Mouse (Mus musculus) spleen, postnatal 0 days (tissue): ENCODE results near the gene Gm36864. TPM values are rescaled to one million over a fixed set of nuclear protein-coding genes. Genes with fewer than 3 reads are reported as not detected.

Experiments
- polyA plus RNA-seq: library from polyadenylated mRNA; unstranded; fragments of >200 nt; fragmentation: Nextera tagmentation; extraction: Ambion mirVana; gene quantifications from 2 replicates; pipeline ENCODE4 v1.2.1, GENCODE M21; 2015

Gene Gm36864
- not detected in 2 replicates for polyA plus RNA-seq

DNA sequence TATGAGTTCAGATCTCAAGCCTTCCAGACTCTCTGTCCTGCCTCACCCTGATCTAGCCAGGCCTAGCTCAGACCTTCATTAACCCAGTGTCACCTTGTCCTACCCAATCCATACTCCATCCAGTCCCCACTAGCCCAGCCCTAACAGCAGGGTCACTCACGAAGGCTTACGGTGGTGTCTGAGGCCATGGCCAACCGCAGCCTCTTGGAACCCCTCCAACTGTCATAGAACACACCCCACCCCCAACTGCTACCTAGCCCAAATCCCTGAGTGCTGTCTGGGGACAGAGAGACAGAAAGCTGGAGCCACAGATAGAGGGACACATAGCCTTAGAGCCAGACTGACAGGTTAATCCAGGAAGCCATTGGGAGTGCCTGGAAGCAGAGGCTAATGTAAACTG is at the start of gene Gm36864:
TSS of gene Gm36864 (plus strand) at position 269 of the 400 bp plus-strand sequence.

DNA sequence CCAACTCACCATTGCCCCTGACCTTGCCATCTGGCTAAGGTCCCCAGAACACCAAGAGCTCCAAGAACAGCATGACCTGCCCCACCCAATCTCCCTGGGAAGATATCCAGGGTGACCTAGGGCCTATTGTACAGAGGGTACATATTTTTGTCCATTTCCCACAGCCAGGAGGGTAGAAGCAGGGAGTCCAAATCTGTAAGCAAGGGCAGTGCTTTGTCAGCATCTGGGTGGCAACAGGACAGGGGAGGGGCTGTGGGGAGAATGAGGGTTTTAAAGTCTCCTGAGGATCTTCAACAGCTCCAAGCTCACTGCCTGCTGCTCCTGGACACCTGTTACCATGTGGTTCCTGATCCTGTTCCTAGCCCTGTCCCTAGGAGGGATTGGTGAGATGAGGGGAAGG is 48.0 kb upstream of the Gm36864 start, which contains the start of gene Klk1b24:
TSS of gene Klk1b24 (plus strand) at position 301 of the 400 bp plus-strand sequence.

DNA sequence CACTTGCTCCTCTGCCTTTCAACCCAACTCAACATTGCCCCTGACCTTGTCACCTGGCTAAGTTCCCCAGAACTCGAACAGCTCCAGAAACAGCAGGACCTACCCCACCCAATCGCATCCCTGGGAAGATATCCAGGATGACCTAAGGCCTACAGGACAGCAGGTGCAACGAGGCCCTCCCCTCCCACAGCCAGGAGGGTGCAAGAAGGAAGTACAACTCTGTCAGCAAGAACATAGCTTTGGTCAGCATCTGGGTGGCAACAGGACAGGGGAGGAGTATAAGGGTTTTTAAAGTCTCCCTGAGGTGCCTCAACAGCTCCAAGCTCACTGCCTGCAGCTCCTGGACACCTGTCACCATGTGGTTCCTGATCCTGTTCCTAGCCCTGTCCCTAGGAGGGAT is 38.1 kb upstream of the Gm36864 start, which contains the start of gene Klk1b3:
TSS of gene Klk1b3 (plus strand) at position 301 of the 400 bp plus-strand sequence.

DNA sequence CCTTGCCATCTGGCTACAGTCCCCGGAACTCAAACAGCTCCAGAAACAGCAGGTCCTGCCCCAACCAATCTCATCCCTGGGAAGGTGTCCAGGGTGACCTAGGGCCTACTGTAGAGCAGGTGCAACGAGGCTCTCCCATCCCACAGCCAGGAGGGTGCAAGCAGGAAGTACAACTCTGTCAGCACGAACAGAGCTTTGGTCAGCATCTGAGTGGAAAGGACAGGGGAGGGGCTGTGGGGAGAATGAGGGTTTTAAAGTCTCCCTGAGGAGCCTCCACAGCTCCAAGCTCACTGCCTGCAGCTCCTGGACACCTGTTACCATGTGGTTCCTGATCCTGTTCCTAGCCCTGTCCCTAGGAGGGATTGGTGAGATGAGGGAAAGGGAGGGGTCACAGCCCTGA is 28.8 kb upstream of the Gm36864 start, which contains the start of gene Klk1b4:
TSS of gene Klk1b4 (plus strand) at position 301 of the 400 bp plus-strand sequence.

DNA sequence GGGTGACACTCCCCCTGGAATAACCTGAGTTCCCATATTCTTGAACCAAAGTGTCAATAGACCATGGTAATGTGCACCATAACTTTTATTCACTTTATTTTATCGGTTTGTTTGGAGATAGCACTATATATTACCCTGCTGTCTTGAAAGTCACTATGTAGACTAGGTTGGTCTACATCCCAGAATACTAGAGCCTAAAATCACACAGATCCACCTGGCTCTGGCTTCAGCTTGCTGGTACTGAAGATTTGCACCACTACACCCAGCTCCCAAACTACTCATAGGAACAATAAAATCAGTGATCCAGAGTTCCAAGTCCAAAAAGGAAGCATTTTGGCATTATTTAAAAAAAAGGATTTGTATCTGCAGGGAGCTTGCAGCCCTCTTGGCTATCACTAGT is 20.3 kb upstream of the Gm36864 start, which contains the start of gene Klk1b5:
TSS of gene Klk1b5 (plus strand) at position 301 of the 400 bp plus-strand sequence.

DNA sequence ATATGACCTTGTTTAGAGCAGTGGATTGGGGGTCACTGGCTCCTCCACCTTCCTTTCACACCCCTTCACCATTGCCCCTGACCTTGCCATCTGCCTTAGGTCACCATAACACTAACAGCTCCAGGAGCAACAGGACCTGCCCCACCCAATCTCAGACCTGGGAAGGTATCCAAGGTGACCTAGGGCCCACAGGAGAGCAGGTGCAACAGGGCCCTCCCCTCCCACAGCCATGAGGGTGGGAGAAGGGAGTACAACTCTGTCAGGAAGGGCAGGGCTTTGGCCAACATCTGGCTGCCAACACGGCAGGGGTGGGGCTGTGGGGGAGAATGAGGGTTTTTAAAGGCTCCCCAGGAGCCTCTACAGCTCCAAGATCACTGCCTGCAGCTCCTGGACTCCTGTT is 10.9 kb upstream of the Gm36864 start, which contains the start of gene Klk1:
TSS of gene Klk1 (plus strand) at position 285 of the 400 bp plus-strand sequence.

DNA sequence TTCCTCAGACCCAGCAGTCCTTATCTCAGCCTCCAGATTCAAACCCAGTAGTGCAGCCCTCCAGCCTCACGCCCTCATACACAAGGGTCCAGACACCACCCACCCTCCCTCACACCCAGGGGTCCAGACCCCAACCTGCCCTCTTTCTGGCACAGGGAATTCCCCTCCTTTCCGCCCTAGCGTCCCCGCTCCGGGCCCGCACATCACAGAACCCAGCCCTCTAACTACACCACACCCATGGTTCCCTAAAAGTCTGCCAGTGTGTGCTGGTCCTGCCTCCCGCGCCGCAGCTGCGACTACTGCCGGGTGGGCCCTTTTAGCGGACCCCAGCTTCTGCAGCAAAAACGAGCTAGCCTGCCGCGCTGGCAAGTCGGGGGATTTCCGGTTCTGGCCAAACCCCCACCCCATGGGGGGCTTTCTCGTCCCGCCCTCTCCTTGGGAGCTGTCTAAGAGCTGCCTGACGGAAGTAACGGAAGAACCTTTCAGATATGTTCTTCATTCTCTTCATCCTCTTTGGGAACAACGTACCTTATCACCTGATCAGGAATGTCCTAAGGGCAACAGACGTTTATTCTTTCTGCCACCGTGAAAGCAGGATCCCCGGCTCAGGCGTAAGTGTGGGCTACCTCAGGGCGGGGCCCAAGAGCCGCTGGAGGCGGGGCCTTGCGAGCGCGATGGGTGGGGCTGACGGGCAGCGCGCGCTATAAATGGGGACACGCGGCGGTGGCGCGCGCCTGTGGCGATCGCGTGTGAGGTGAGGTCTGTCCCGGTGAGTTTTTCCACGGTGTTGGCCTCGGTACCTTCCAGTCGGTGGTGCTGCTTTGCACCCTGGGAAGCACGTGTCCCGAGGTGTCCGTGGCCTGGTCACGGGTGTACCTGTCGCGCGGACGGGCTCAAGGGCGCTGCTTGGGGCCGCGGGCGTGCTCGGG is 10.3 kb downstream of the Gm36864 start, which contains the start of the genes 1700028J19Rik and 2410002F23Rik:
TSS of gene 1700028J19Rik (minus strand) at position 641 of the 929 bp plus-strand sequence.
TSS of gene 2410002F23Rik (plus strand) at position 668 of the 929 bp plus-strand sequence.

DNA sequence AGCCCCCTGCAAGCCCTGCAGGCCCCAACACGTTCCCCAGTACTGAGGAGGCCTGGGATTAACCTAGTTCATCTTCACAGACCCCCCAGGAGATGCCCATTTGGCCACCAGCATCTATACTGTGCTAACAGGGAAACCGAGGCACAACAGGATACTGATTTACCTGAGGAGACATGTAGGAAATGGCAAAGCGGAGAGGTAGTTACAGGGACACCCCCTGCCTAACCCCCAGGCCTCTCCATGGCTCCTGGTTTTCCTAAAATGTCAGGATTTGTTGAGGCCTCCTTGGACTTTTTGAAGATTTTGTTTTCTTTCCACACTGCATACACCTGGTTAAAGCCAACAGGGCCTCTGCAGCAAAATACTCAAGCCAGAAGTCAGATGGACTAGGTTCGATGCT is 21.3 kb downstream of the Gm36864 start, which contains the start of gene Acp4:
TSS of gene Acp4 (minus strand) at position 101 of the 400 bp plus-strand sequence.

DNA sequence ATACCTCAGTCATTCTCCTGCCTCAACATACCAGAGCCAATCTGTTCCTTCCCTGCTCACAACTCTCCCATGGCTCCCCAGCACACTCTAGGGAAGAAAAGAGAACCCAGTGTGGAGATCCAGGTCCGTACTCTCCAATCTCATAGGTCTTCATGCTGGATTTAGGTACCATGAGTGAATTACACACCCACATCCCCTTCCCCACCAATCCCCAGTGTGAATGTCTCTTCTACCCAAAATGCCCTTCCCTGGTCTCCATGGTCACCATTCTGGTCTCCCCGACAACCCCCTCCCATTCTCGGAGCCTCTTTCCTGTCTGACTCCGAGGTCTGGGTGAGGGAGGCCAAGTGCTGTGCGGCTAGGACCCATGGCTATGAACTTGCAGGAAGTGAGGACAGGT is 25.2 kb downstream of the Gm36864 start, which contains the start of gene Gm15517:
TSS of gene Gm15517 (plus strand) at position 301 of the 400 bp plus-strand sequence.

Other genes with a start within 250 kb of the Gm36864 start
- not detected in 2 replicates for gene Klk1b11, start 240.3 kb upstream of the Gm36864 start, polyA plus RNA-seq
- not detected in 2 replicates for gene Klk1b26, start 224.0 kb upstream of the Gm36864 start, polyA plus RNA-seq
- not detected in 2 replicates for gene Klk1b27, start 183.9 kb upstream of the Gm36864 start, polyA plus RNA-seq
- gene Klk1b21, start 133.8 kb upstream of the Gm36864 start, polyA plus RNA-seq: not detected in 2 replicates
- gene Klk1b22, start 123.5 kb upstream of the Gm36864 start, polyA plus RNA-seq: not detected in 2 replicates
- not detected in 2 replicates for gene Klk1b16, start 99.4 kb upstream of the Gm36864 start, polyA plus RNA-seq
- gene Klk1b24, start 47.9 kb upstream of the Gm36864 start, polyA plus RNA-seq: not detected in 2 replicates
- not detected in 2 replicates for gene Klk1b3, start 38.0 kb upstream of the Gm36864 start, polyA plus RNA-seq
- not detected in 2 replicates for gene Klk1b4, start 28.7 kb upstream of the Gm36864 start, polyA plus RNA-seq
- not detected in 2 replicates for gene Klk1b5, start 20.2 kb upstream of the Gm36864 start, polyA plus RNA-seq
- gene Klk1, start 10.8 kb upstream of the Gm36864 start, polyA plus RNA-seq: 3.1 and 6.4 TPM in 2 replicates
- gene 1700028J19Rik, start 10.5 kb downstream of the Gm36864 start, polyA plus RNA-seq: 0.97 and 1.3 TPM in 2 replicates
- 47.8 and 54.6 TPM in 2 replicates for gene 2410002F23Rik, start 10.5 kb downstream of the Gm36864 start, polyA plus RNA-seq
- not detected in 2 replicates for gene Acp4, start 21.2 kb downstream of the Gm36864 start, polyA plus RNA-seq
- not detected in 2 replicates for gene Gm15517, start 25.3 kb downstream of the Gm36864 start, polyA plus RNA-seq
- 2.0 and 3.4 TPM in 2 replicates for gene Clec11a, start 70.7 kb downstream of the Gm36864 start, polyA plus RNA-seq
- 0.16 and 0.18 TPM in 2 replicates for gene Shank1, start 74.1 kb downstream of the Gm36864 start, polyA plus RNA-seq
- gene Syt3, start 147.9 kb downstream of the Gm36864 start, polyA plus RNA-seq: 0.12 and 0.17 TPM in 2 replicates
- 0.18 and 0.63 TPM in 2 replicates for gene 1700008O03Rik, start 149.6 kb downstream of the Gm36864 start, polyA plus RNA-seq
- 0.06 and 0.17 TPM in 2 replicates for gene Lrrc4b, start 192.8 kb downstream of the Gm36864 start, polyA plus RNA-seq
- not detected in 2 replicates for gene Aspdh, start 229.2 kb downstream of the Gm36864 start, polyA plus RNA-seq
- gene Josd2, start 231.8 kb downstream of the Gm36864 start, polyA plus RNA-seq: 113 and 125 TPM in 2 replicates